Mouse (Mus musculus) retina, postnatal 1 day (tissue): ENCODE results near the gene Mns1.
"Not testable (repeated sequence)": the region's sequence is repeated elsewhere in the genome, so short reads cannot be mapped to it uniquely, and the experiment has no call there.

ENCODE experiments used
- DNase-seq: peaks from one replicate; pipeline ENCODE4 v3.0.0-alpha.2; 2012

The Mns1 gene

DNA sequence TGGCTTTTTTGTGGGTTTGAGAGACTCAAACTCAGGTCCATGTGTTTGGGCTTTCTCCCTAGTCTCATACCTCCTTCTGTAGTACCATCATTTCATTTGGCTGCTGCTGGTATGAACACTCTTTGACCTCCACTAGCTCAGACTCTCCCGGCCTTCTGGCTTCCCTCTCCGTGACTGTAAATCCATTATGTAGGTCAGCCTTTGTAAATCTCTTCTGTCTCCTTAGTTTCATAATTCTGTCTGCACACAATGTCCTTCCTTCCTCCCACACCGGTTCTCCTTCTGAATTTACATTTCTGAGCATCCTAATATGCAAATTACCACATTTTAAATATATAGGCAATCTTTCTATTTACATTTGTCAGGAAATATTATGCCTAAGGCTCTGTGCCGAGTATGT is 9.9 kb upstream of the Mns1 start:
- DNase-seq = peak; percentile 48

DNA sequence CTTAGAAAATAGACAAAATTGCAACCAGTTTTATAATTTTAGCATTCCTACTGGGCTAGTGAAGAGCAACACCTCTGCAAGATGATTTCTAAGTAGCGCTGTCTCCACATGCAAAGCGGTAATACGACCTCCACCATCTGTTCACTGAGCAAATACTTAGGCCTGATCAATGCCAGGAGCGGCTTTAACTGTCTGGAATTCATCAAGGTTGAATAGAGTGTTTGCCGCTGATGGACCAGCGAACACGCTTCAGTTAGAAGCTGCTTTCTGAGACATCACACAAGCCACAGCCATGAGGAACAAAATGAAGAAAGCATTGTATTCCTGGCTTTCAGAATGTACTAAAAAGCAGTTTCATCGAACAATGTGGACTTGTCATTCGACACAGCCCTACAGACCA is 2.9 kb upstream of the Mns1 start:
- no peak for DNase-seq

DNA sequence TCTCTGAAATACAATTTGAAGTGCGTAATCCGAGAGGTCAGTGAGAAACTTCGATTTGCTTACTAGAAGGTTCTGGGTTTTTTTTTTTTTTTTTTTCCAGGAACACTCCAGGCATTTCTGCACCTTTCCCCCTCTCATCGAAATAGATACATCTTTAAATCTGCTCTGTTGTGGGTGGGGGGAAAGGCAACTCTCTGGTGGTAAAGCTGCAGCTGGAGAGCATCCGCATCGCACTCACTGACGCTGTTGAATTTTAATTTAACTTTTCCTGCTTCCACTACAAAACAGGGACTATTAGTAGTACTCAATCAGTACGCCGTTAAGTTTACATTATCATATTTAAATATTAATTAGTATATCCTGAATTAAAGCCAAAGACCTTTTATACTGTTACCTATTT is 938 bp downstream of the Mns1 start:
- no peak for DNase-seq

DNA sequence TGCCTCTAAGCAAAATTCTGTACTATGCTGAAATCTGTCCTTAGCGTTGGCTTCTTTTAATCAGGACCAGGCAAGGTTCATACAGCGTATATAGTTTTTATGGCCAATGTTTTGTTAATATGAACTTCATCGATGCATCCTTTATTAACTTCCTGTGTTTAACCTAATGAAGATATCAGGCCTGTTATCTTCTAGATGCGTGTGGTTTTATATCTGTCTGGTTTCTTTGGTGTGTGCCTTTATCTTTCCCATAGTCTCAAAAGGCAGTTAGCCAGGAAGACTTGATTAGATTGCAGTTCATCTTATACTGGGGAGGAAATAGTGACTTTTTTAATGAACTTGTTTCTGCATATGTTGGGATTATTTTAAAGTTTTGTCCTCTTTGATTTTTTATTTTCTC is 2.5 kb downstream of the Mns1 start:
- no peak for DNase-seq

DNA sequence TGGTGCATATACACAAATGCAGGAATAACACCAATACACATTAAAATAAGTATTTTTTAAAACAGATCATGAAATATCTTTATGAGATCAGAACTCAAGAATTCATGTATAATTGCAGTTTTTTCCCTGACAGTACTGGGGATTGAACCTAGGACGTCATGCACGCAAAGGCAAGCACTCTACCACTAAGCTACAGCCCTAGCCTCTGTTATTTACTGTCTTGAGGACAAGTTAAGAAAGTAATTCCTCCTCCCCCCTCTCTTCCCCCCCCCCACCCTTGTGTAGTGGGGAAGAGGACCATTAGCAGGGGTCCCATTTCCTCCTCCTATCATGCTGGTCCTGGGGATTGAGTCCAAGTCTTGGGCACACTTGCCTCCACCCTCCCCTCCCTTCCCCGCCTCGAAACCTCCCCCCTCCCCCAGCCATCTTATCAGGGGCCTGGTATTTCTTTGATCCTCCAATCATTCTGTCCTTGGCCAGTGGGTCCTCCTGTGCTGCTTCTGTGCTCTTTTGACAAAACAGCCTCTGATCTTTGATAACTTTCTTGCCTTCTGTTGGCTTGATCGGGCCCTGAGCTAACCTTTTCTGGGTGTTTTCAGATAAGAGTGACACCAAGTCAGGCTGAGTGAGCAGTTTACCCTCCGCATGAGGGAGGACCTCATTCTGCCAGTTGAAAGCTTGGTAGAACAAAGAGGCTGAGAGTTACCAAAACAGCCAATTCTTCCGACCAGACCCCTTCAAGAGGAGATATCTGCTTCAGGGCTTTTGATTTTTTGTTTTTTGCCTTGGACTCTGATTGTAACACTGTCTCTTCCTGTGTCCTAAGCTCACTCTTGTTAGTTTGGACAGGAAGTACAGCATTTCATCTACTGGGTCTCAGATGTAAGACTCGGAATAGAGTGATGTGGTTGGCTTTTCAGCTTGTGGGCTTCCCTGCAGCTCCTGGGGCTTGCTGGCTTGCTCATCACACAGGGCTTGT is 3.4 kb downstream of the Mns1 start:
- DNase-seq = no peak

DNA sequence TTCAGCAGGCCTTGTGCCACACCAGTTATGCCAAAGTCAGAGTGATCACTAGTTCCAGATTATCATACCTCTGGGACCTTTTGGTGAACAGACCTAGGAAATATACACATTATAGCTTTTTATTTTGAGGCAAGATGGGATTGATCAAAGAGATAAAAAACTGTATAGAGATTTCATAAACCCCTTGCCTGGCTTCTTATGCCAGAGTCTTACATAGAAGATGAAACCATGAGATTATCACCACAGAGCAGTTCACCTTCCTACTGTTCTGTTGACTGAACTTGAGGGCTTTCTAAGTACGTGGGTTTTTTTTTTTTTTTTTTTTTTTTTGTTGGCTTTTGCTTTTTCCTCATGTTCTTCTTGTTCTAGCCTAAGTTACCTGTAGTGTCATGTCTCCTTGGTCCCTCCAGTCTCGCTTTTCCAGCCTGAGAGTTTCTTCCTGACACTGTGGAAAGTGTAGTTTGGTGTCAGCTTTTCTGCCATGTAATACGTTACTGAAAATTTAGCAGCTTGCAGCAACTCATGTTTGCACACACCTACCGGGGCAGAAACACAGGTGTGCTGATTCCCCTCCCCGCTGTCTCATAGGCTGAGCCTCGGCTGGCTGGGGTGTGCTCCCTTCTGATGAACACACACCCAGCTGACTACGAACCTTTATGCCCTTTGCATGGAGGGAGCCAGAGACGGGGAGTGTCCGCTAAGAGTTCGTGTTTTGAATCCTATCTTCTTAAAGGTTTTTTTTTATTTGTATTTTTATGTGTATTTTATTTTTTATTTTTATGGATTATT is 4.3 kb downstream of the Mns1 start:
- DNase-seq = no peak

DNA sequence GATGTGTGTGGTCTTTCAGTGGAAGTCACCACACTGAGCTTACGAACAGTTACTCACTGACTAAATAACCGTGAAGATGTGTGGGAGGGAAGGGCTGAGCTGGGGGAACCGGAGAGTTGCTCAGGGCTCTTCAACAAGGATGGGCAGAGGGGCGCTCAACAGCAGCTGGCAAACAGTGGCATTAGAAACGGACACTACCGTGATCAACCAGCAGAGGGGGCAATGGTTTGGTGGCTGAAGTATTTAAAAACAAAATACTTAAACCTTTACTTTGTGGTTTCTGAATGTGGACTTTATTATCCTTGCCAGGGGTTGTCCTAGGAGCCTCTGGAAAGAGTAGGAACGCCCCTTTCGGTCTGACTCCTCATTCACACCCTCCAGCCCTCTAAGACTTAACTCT is 10.2 kb downstream of the Mns1 start:
- DNase-seq = peak; percentile 56

DNA sequence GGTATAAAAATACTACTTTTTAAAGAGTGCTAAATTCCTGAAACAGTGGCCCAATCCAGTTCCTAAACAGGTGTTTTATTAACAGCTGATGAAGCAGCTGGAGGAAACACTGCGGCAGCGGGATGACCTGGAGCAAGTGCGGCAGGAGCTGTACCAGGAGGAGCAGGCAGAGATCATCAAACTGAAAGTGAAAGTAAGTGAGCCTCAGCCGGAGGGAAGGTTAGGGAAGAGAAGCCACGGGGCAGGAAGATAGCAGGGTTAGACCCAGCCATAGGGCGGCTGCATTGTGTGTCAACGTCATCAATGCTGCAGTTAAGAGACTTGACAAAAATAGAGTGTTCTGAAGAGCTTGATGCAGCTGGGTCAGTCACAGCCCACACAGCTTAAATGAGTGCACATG is 11.6 kb downstream of the Mns1 start:
- DNase-seq = no peak

DNA sequence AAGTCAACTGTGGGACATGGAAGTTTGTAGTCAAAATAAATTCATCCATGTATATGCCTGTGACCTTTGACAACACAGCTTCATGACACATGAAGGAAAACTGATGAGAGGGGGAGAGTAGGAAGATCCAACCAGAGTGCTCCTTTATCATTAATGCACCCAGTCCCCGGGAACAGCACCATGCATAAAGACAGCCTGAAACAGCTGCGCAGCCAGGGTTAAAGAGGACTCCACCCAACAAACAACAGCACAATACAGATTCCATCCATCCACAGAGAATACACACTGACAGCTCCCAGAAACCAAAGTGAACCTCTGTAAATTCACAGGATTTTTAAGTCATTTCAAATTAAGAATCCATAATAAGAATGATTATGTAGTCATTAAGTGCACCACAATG is 12.0 kb downstream of the Mns1 start:
- DNase-seq = no peak

DNA sequence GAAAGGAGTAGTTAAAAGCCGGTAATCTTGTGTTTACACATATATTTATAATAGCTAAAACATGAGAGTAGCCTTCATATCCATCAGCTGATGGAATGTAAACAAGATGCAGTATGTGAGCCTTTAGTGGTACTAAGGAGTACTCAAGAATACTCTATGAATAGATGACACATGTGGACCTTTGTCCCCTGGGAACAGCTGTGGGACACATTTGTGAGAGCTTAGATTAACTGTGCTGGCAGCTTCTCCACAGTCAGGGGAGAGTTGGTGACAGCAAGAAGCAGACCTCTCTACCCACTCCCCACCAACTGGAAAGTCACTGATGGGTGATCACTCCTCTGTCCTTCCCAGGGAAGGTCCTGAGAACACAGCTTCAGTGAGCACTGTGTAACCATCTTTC is 12.6 kb downstream of the Mns1 start:
- no peak for DNase-seq

DNA sequence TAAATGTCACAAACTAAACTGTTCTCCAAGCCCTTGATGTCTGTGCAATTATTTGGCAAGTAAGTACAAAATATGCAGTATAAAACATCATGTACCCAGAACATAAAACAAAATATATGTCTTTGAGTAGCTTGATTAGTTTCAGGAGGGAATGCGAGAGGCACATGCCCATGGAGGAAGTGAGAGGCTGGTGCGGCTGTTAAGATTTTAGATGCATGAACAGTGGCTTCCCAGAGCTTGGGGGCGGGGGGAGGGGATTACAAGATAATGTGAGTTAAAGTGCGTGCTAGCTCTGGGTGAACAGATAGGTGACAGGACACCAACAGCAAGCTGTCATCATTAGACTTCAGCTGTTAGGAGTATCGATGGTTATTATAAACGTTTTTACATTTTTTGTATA is 13.3 kb downstream of the Mns1 start:
- DNase-seq = no peak

DNA sequence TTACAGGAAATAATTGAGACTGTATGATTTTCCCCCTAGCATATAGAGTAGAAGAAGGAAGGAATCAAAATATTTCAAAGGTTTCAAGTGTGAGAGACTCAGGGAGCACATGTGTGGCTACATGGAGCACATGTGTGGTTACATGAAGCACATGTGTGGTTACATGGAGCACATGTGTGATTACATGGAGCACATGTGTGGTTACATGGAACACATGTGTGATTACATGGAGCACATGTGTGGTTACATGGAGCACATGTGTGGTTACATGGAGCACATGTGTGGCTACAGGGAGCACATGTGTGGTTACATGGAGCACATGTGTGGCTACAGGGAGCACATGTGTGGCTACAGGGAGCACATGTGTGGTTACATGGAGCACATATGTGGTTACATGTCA is 16.5 kb downstream of the Mns1 start:
- DNase-seq = not testable (repeated sequence)

DNA sequence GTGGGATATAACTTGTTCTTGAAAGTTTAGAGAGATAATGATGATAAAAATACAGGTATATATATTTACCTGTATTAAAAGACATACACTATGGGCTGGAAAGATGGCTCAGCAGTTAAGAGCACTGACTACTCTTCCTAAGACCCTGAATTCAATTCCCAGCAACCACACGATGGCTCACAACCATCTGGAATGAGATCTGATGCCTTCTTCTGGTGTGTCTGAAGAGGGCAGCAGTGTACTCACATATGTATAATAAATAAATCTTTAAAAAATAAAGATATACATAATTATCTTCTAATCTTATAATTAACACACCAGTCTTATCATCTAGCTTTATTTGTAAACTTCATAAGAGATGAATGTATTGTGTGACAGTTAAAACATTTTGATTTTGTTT is 18.6 kb downstream of the Mns1 start:
- DNase-seq = no peak

DNA sequence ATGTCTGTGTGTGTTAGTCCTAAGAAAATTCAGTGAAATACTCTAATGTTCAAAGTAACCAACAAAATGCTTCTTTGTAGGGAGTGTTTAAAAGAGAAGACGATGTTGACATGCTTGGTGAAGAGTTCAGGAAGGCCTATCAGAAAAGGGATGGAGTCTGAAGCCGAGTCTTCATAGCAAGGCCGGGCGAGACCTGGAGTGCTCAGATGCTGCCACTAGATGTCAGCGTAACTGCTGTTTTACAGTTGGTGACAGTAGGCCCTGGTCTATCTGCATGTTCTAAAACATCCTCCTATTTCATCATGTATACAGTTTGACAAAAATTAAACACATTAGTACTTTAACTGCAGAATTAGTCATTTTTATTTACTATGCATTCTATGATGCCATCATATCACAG is 20.4 kb downstream of the Mns1 start:
- peak; percentile 71 for DNase-seq

DNA sequence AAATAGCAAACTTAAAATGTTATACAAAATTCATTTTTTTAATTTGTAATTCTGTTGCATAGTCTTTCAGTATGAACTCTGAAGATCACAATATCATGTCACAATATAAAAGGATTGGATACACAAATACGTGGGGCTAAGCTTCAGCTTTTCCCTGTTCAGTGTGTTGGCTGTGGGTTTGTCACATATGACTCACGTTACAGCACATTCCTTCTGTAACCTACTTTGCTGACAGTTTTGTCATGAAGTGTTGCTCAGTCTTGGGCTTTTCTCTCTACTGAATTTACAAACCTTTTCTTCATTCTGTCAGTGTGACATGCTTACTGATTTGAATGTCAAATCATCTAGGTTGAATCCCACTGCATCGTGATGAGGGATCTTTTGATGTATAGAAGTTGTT is 21.9 kb downstream of the Mns1 start:
- no peak for DNase-seq

DNA sequence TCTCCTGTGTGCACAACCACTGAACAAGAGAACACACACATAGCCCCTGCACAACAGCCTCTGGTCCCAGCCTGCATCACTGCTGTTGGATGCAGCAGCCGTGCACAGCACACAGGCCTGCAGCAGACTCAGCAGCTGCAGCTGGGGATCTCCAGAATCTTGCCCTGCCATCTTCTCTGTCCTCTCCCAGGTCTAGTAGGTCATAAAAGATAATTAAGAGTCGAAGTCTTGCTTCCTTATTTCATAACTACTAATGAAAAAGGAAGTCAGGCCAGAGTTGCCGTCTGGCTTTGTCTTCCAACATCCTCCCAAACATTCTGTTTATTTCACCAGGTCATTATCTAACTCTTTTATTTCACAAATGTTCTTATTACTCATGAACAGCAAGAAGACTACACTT is 23.0 kb downstream of the Mns1 start:
- no peak for DNase-seq

DNA sequence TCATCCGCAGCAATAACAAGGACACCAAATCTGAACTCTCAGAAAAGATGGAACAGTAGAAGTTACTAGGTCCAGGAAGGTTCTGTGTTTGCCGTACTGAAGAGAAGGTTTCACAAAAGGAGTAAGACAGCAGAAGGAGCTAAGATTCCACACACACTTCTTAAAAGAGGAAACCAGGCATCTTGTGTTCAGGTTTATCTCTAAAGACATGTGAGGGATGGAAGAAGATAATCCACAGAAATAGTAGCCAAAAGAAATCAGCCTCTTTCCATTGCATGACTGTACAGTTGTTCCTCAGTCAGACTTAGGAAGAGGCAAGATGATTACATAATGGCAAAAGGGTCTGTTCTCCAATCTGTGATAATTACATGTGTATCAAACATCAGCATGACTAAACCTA is 24.6 kb downstream of the Mns1 start:
- no peak for DNase-seq

DNA sequence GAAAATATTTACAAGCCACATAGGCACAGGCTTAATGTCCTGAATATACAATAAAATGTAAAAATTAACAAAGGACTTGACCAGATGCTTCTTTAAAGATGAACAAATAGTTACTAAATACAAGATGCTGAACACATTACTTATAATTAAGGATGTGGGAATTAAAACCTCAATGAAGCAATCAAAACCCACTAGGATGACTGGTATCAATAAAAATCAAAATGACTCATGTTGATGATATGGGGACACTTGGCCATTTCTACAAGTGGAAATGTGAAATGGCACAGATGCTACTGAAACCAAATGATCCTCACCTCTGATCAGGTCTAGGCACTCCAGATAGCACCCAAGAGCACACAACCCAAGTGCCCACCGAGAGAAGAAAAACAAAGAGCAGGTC is 27.0 kb downstream of the Mns1 start:
- no peak for DNase-seq

DNA sequence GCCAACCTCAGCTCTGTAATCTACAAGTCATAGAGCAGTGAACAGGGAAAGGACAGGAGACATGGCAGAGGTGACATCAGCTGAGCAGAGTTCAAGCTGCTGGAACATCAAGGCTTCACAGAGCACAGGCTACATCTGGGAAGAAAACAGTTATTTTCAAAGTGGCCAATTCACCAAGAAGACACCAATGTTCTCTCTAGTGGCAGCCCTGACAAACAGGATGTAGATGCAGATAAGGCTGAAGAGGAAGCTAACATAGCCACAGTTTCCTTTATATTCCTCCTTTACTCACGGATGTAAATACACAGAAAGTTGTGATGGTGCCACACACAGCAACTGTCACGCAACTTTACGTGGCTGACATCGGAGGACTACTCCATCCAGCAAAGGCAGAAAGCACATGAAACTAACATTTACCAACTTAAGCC is 28.0 kb downstream of the Mns1 start:
- DNase-seq = no peak

DNA sequence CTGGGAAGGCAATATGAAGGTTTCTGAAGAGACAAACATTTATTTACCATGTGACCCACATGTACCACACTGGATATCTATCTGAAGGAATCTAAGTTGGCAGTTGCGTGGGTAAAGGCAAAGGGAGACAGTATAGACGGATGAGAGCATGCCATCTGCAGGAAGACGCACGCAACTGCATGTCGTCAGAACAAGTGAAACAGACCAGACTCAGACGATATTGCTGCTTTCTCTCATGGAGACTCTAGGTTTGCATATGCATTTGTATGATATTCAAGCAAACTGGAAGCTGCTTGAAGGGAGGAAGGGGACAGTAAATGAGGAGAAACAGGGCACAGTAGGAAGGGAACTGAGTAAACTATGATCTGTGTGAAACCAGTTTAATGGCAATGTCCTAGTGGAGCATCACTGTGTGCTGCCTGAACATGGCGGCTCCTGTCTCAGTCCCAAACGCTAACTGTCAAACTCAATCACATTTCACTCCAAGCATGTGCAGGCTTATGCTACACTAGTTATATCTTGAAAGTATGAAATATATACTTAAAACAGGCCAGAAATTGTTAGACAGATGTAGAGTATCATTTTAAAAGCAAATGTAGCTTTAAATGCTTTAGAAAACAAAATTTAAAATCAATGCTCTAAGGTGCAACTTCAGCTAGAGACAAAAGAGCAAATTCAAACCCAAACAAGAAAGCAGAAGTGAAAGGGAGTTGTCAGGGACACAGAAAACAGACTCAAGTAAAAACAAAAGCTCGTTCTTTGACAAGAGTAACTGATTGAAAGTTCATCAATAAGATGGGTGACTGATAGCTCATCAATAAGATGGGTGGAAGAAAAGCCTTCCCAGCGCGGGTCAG is 30.0 kb downstream of the Mns1 start:
- DNase-seq = peak; percentile 46

DNA sequence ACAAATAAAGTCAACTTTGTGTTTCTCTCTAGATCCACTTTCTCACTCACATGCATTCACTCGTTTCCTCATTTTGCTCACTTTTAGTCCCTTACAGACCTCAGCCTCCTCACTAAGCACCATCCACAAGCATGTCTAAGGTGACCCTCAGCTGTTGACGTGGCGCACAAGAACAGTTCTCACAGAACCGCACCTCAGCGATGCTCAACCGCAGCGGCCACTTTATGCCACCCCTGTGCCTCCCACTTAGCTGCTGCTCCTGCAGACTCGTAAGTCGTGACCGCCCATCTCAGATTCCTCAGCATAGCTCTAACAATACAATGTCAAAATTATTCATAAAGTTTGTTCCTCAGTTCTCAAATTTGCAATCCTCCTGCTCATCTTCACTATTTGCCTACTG is 30.8 kb downstream of the Mns1 start:
- DNase-seq = no peak

DNA sequence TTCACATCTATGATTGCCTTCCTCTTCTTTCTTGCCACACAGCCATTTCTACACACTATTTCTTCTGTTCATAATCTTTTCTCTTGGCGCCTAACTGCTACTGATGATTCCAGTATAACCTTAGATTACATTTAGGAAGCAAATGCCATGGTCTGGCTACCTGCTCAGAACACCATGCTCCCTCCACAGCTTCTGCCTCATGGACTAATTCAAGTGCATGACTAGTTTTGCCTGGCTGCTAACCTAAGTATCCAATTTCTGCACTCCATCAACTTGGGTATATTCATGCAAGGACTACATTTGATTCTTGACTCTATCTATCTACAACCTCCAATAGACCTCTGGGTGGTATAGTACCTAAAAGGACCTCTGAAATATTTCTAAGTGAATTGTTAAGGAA is 32.0 kb downstream of the Mns1 start:
- DNase-seq = no peak

DNA sequence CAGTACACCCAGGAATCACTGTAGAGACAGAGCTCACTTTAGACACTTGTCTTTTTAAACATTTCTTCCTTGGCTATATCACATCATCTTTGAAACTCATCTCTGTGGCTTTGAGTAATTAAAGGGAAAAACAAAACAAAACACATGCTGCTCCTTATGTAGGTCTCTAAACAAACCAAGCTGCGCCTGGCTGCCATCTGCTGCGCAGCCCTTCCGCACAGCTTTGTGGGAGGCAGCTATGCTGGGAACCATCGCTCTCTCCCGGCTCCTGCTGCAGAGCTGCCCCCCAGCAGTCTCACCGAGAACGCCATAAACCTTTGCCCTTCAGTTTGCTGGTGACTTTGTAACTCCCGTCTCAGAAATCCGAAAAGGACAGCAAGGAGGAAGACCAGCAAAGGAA is 37.7 kb downstream of the Mns1 start:
- no peak for DNase-seq
